Mouse (Mus musculus) retina, postnatal 1 day (tissue): ENCODE measurements around the gene Vamp8.
A peak's percentile ranks its signal among the peaks of the same experiment; 100 is the strongest.

ENCODE experiments used
- DNase-seq: peaks from one replicate; pipeline ENCODE4 v3.0.0-alpha.2; 2012

Vamp8 gene

GRCm38 (mm10) chr6:72401875-72402274, 11.4 kb upstream of the Vamp8 start:
- peak; percentile 74 for DNase-seq

- no peak for DNase-seq
Observed at GRCm38 (mm10) chr6:72399967-72400366, 9.5 kb upstream of the Vamp8 start.

- DNase-seq: no peak
Observed at GRCm38 (mm10) chr6:72396837-72397251, 6.3 kb upstream of the Vamp8 start.

GRCm38 (mm10) chr6:72392341-72392740, 1.8 kb upstream of the Vamp8 start:
- DNase-seq: no peak

- peak; percentile 20 for DNase-seq
Observed at GRCm38 (mm10) chr6:72390795-72391521, 455 bp upstream of the Vamp8 start.

- no peak for DNase-seq
Observed at GRCm38 (mm10) chr6:72389471-72389940, 997 bp downstream of the Vamp8 start.

- no peak for DNase-seq
Observed at GRCm38 (mm10) chr6:72388791-72389329, 1.6 kb downstream of the Vamp8 start.

- no peak for DNase-seq
Observed at GRCm38 (mm10) chr6:72388266-72388665, 2.2 kb downstream of the Vamp8 start.

GRCm38 (mm10) chr6:72387816-72388215, 2.7 kb downstream of the Vamp8 start:
- DNase-seq: no peak

GRCm38 (mm10) chr6:72386561-72386960, 3.9 kb downstream of the Vamp8 start:
- DNase-seq: no peak

- no peak for DNase-seq
Observed at GRCm38 (mm10) chr6:72385258-72385657, 5.2 kb downstream of the Vamp8 start.

- no peak for DNase-seq
Observed at GRCm38 (mm10) chr6:72383952-72384351, 6.6 kb downstream of the Vamp8 start.

GRCm38 (mm10) chr6:72383142-72383820, 7.2 kb downstream of the Vamp8 start:
- DNase-seq: no peak

GRCm38 (mm10) chr6:72382494-72382893, 8.0 kb downstream of the Vamp8 start:
- DNase-seq: no peak

- peak; percentile 70 for DNase-seq
Observed at GRCm38 (mm10) chr6:72380131-72380770, 10.3 kb downstream of the Vamp8 start, which contains the start of gene Vamp5. Gene Vamp5, minus strand, starts transcription at chr6:72380468.

GRCm38 (mm10) chr6:72379377-72380130, 10.9 kb downstream of the Vamp8 start:
- no peak for DNase-seq

GRCm38 (mm10) chr6:72378510-72379234, 11.8 kb downstream of the Vamp8 start:
- DNase-seq: no peak

- no peak for DNase-seq
Observed at GRCm38 (mm10) chr6:72374820-72375563, 15.5 kb downstream of the Vamp8 start.

- no peak for DNase-seq
Observed at GRCm38 (mm10) chr6:72374206-72374605, 16.3 kb downstream of the Vamp8 start.

GRCm38 (mm10) chr6:72373184-72373583, 17.3 kb downstream of the Vamp8 start:
- DNase-seq: no peak

GRCm38 (mm10) chr6:72371571-72371970, 18.9 kb downstream of the Vamp8 start:
- DNase-seq: no peak
